Mouse (Mus musculus) forebrain, postnatal 0 days (tissue): ENCODE results near the gene Klhl2. TPM values are rescaled to one million over a fixed set of nuclear protein-coding genes. Genes with fewer than 3 reads are reported as not detected.

Experiments
- ATAC-seq: fragments of 200-750 bp; cut with Nextera tagmentation; 2 replicates; pipeline ENCODE4 v1.8.0; 2017; ENCODE audit warnings: mild to moderate bottlenecking, moderate library complexity
- DNase-seq: peaks from one replicate; pipeline ENCODE4 v3.0.0-alpha.2; 2015
- H3K27ac ChIP-seq: fragments of 300-500 bp; sonication (generic); 2 replicates; pipeline ENCODE4 v1.5.1; 2014; ENCODE audit warnings: low read depth, mild to moderate bottlenecking, antibody characterized with exemption, low read length, moderate library complexity, mixed read lengths
- H3K27me3 ChIP-seq: fragments of 300-500 bp; sonication (generic); 2 replicates; pipeline ENCODE4 v1.6.1; 2014; ENCODE audit warnings: mild to moderate bottlenecking, low read length, mixed read lengths; ENCODE audit not compliant: insufficient read depth
- H3K36me3 ChIP-seq: fragments of 300-500 bp; sonication (generic); 2 replicates; pipeline ENCODE4 v1.6.1; 2014; ENCODE audit warnings: mild to moderate bottlenecking, moderate library complexity; ENCODE audit not compliant: insufficient read depth
- H3K4me1 ChIP-seq: fragments of 300-500 bp; sonication (generic); 2 replicates; pipeline ENCODE4 v1.6.1; 2014; ENCODE audit warnings: antibody characterized with exemption; ENCODE audit not compliant: insufficient read depth
- H3K4me2 ChIP-seq: fragments of 300-500 bp; sonication (generic); 2 replicates; pipeline ENCODE4 v1.6.1; 2014; ENCODE audit warnings: low read depth, mild to moderate bottlenecking, moderate library complexity
- H3K4me3 ChIP-seq: fragments of 300-500 bp; sonication (generic); 2 replicates; pipeline ENCODE4 v1.5.1; 2014; ENCODE audit warnings: low read depth, low read length, mixed read lengths
- H3K9ac ChIP-seq: fragments of 300-500 bp; sonication (generic); 2 replicates; pipeline ENCODE4 v1.6.1; 2014; ENCODE audit warnings: mild to moderate bottlenecking
- H3K9me3 ChIP-seq: fragments of 300-500 bp; sonication (generic); 2 replicates; pipeline ENCODE4 v1.6.1; 2016; ENCODE audit warnings: low read length
- CTCF ChIP-seq: sonication (generic); IDR thresholded peaks from 2 replicates; pipeline ENCODE4 v1.5.1; 2016; ENCODE audit warnings: antibody characterized with exemption, control low read depth, low read depth
- WGBS: fragments of 180-500 bp; shearing (Covaris S2); extraction: QIAGEN DNeasy Blood & Tissue Kit; methylation state at CpG from one replicate; pipeline ENCODE4 v1.1.7; 2014; 5-methylcytosine and 5-hydroxymethylcytosine counted together
- polyA plus RNA-seq: library from polyadenylated mRNA; unstranded; fragments of >200 nt; fragmentation: Nextera tagmentation; extraction: Ambion mirVana; gene quantifications from 2 replicates; pipeline ENCODE4 v1.2.1, GENCODE M21; 2015
- total RNA-seq: library from RNA; depleted of rRNA; stranded (reverse); fragments of >200 nt; gene quantifications from 2 replicates; pipeline ENCODE4 v1.2.3, GENCODE M21; 2014; rRNA removed

The Klhl2 gene
- total and polyA plus RNA-seq, 2 experiments from 2014 or later = 43.6 to 70.5 TPM

- ATAC-seq = no peak
- no peak for TF ChIP-seq CTCF
- Histone ChIP-seq H3K4me2 (no peak overlapping the region), H3K4me3 (no peak overlapping the region), H3K4me1 (no peaks in the 10 kb centered on the region), H3K36me3 (no peaks in the 10 kb centered on the region), H3K9me3 (no peaks in the 10 kb centered on the region), H3K27ac (no peak overlapping the region), H3K9ac (no peak overlapping the region), H3K27me3 (no peaks in the 10 kb centered on the region)
- no peak for DNase-seq
Measured at GRCm38 (mm10) chr8:64707481-64707880, 142.3 kb downstream of the Klhl2 start.

DNA sequence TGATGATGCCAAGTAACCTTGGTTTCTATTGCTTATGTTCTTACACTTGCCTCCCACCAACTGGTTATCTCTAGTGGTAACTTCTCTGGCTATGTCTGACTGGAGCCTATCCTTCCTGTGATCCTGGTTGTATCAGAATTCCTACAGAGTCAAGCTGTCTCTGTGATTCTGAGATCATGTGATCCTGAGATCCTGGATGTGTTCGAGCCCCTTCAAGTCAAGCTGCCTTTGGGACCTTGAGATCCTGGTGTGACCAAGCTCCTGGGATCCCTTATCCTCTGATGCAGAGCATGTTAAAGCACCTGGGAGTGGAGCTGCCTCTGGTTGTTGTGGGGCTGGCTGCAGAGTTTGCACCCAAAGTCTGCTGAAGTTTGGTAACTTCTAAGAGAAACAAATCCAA is 146.6 kb downstream of the Klhl2 start:
- no peak for TF ChIP-seq CTCF
- Histone ChIP-seq H3K9ac (no peak overlapping the region), H3K4me2 (no peak overlapping the region), H3K27me3 (no peaks in the 10 kb centered on the region), H3K9me3 (no peaks in the 10 kb centered on the region), H3K4me3 (no peak overlapping the region), H3K27ac (no peak overlapping the region), H3K36me3 (no peaks in the 10 kb centered on the region), H3K4me1 (no peaks in the 10 kb centered on the region)
- DNase-seq (no peak), ATAC-seq (no peak)
- WGBS = 84% methylated on average over 1 of the region's 1 CpGs

- H3K9ac ChIP-seq = peak within 1 kb of the TSS; percentile 99
- peak; percentile 84 for TF ChIP-seq CTCF
- peak within 1 kb of the TSS; percentile 84 for H3K4me3 ChIP-seq
Measured at GRCm38 (mm10) chr8:64692651-64693201, 157.1 kb downstream of the Klhl2 start, which contains the start of gene Cpe. TSS of gene Cpe (minus strand) at chr8:64693054.

DNA sequence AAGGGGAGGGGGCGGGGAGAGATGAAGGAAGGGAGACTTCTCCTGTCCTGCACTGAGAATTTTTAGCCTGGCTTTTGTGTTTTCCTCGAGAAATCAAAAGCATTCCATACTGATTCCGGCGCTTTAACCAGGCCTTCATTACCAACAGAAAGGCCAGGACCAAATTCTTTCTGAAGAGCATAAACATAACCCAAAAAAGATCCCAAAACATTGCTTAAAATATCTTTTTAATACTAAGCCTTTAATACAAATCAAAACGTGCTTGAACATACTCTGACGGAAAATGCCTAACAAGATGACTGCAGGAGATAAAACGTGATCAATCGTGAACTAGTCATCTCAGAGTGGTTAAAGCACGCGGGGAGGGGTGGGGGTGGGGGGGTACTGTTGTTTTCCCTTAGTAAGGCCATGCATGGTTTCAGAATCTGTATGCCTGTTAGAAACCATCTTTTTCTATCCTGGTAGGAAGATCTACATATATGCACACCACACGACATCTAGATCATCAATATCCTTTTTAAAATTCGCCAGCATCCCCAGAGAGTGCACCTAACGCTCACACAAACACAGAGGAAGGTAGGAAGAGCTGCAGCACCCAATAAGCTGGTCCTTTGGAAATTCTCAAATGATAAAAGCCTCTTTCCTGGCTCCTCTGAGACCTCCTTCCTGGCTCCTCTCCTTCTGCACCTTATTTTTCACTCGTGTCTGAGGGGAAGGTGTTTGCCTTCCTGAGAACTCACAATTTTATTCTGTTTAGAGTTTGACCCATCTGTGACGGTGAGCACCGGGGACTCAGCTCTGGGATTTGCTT is 158.0 kb downstream of the Klhl2 start:
- Histone ChIP-seq H3K36me3 (no peaks in the 10 kb centered on the region), H3K9ac (peak overlapping the region; percentile 99), H3K9me3 (no peaks in the 10 kb centered on the region), H3K4me1 (peaks cover 13% of the 10 kb centered on the region; the same call in 1 of the 2 replicates), H3K4me3 (peak overlapping the region; percentile 84), H3K27ac (peak overlapping the region; percentile 98), H3K4me2 (peak overlapping the region; percentile 61), H3K27me3 (no peaks in the 10 kb centered on the region)
- ATAC-seq = peak; percentile 12; the same call in 1 of the 2 replicates
- peak; percentile 67 for DNase-seq
- TF ChIP-seq CTCF = no peak
- 3% methylated on average over 16 of the region's 16 CpGs for WGBS

More at GRCm38 (mm10) chr8:64692651-64693201, 157.1 kb downstream of the Klhl2 start, which contains the start of gene Cpe:
- Histone ChIP-seq H3K27ac (peak within 1 kb of the TSS; percentile 98), H3K36me3 (no peaks in the 10 kb centered on the region), H3K4me2 (peak within 1 kb of the TSS; percentile 61), H3K27me3 (no peaks in the 10 kb centered on the region), H3K4me1 (peaks cover 13% of the 10 kb centered on the region; the same call in 1 of the 2 replicates), H3K9me3 (no peaks in the 10 kb centered on the region)
- DNase-seq (peak; percentile 93), ATAC-seq (peak; percentile 99)
- WGBS = 0% methylated on average over 54 of the region's 54 CpGs

DNA sequence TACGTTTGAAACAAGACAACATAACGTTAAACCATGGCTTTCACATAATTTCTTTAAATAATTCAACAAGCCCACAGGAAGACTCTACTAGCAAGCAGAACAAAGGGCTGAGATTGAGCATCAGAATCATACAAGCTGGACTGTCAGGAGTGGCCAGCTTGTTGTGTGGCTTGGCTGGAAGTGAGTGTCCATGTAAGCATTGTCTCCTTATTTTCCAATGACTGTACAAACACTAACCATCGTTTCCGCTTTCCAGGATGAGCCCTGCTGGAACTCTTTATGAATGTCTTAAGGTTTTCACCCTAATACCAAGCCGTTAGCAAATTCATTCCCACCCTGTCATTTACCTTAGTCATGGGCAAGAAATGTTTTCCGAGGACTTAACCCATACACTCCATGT is 159.0 kb downstream of the Klhl2 start:
- no peak for TF ChIP-seq CTCF
- Histone ChIP-seq H3K4me2 (peak overlapping the region; percentile 61), H3K27ac (peak overlapping the region; percentile 15; the same call in 1 of the 2 replicates), H3K4me1 (peaks cover 13% of the 10 kb centered on the region; the same call in 1 of the 2 replicates), H3K9me3 (no peaks in the 10 kb centered on the region), H3K36me3 (no peaks in the 10 kb centered on the region), H3K4me3 (peak overlapping the region; percentile 84), H3K9ac (peak overlapping the region; percentile 99), H3K27me3 (no peaks in the 10 kb centered on the region)
- peak; percentile 32 for DNase-seq
- no peak for ATAC-seq
- 49% methylated on average over 6 of the region's 6 CpGs for WGBS

DNA sequence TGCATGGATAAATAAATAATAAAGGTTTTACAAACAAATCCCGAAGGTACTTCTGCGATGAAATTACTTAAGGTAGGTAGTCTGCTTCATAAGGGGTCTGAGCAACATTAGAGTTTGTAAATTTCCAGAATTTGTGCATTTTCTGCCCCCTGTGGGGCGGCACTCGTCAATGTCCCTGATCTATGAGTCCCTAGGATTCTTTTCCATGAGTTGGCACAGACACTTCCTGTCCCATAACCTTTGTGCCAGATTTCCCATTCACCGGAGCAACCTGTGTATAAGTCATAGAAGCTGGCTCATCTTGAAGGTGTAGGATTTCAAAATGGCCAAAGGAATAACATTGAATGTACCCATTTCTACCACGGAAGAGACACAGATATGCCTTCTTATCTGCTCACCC is 159.5 kb downstream of the Klhl2 start:
- Histone ChIP-seq H3K9ac (no peak overlapping the region), H3K27me3 (no peaks in the 10 kb centered on the region), H3K9me3 (no peaks in the 10 kb centered on the region), H3K4me3 (peak overlapping the region; percentile 84), H3K4me1 (peaks cover 13% of the 10 kb centered on the region; the same call in 1 of the 2 replicates), H3K27ac (0 out of 2 replicates have a peak overlapping the region, but pooled peaks have one; percentile 15), H3K4me2 (peak overlapping the region; percentile 61), H3K36me3 (no peaks in the 10 kb centered on the region)
- DNase-seq (peak; percentile 21), ATAC-seq (no peak)
- TF ChIP-seq CTCF = peak; percentile 20; the same call in 1 of the 2 replicates
- WGBS = 67% methylated on average over 6 of the region's 6 CpGs

Other genes with a start within 250 kb of the Klhl2 start
- 557 and 627 TPM in 2 replicates for gene Cpe, start 157.0 kb downstream of the Klhl2 start, total RNA-seq
- gene Cpe, start 157.0 kb downstream of the Klhl2 start, polyA plus RNA-seq = 825 and 1,102 TPM in 2 replicates
- 107 and 152 TPM in 2 replicates for gene Msmo1, start 116.2 kb downstream of the Klhl2 start, total RNA-seq
- 102 and 133 TPM in 2 replicates for gene Msmo1, start 116.2 kb downstream of the Klhl2 start, polyA plus RNA-seq
- gene Tmem192, start 97.2 kb upstream of the Klhl2 start, total RNA-seq = 10.8 and 14.5 TPM in 2 replicates
- 35.9 and 38.0 TPM in 2 replicates for gene Tmem192, start 97.2 kb upstream of the Klhl2 start, polyA plus RNA-seq
- gene Trim75, start 137.8 kb upstream of the Klhl2 start, total RNA-seq = not detected in 2 replicates
- gene Trim75, start 137.8 kb upstream of the Klhl2 start, polyA plus RNA-seq = 0.06 and 0.17 TPM in 2 replicates
- not detected in 2 replicates for gene Trim61, start 168.5 kb upstream of the Klhl2 start, total RNA-seq
- gene Trim61, start 168.5 kb upstream of the Klhl2 start, polyA plus RNA-seq = not detected in 2 replicates
- gene Trim60, start 168.6 kb upstream of the Klhl2 start, total RNA-seq = not detected in 2 replicates
- not detected in 2 replicates for gene Trim60, start 168.6 kb upstream of the Klhl2 start, polyA plus RNA-seq
- 0.33 TPM in 1 of 2 replicates, not detected in the other for gene Apela, start 187.3 kb upstream of the Klhl2 start, total RNA-seq
- gene Apela, start 187.3 kb upstream of the Klhl2 start, polyA plus RNA-seq = 0.16 and 0.45 TPM in 2 replicates
- not detected in 2 replicates for gene Gm10663, start 225.0 kb upstream of the Klhl2 start, total RNA-seq
- not detected in 2 replicates for gene Gm10663, start 225.0 kb upstream of the Klhl2 start, polyA plus RNA-seq